ENCODE assay signal across 12 mouse cellular contexts in genomic region chr13:111309848-111310692, GRCm38 (mm10). TPM values are rescaled to one million over a fixed set of nuclear protein-coding genes. Genes with fewer than 3 reads are reported as not detected.
DNase-seq lines count a peak whose midpoint lies in the region; ATAC-seq and TF ChIP-seq lines count a peak whose summit lies in the region.
"Had no signal": no experiment of that assay in that cellular context is flagged by ENCODE, and none has a peak within 500 bp of the region (broad histone marks: within the 10 kb centered on the region; RNA-seq: fewer than 3 reads in every experiment).

No protein-coding gene starts in this region.

- TF ChIP-seq POLR2A in kidney, adult 2 months (IDR thresholded peaks at IDR 0.05; ENCODE audit: low read depth, low read length): no peak

- H3K4me1 ChIP-seq in midbrain, embryonic 15.5 days: 0 out of 2 replicates have a peak, but pooled peaks cover 10% of the 10 kb centered on the region
- no peaks in the 10 kb centered on the region for H3K4me1 ChIP-seq in kidney, adult 2 months (ENCODE audit: control insufficient read depth, insufficient read depth, low read length)
- H3K4me1 ChIP-seq in heart, embryonic 11.5 days (ENCODE audit: control insufficient read depth, insufficient read depth, low read length): no peaks in the 10 kb centered on the region

- no peak overlapping the region for H3K4me3 ChIP-seq in midbrain, embryonic 15.5 days
- no peak overlapping the region for H3K4me3 ChIP-seq in kidney, adult 2 months (ENCODE audit: insufficient read depth, low read depth, low read length)
- no peak overlapping the region for H3K4me3 ChIP-seq in heart, embryonic 11.5 days (ENCODE audit: low read depth, low read length)

- 0 out of 2 replicates have a peak, but pooled peaks cover 3% of the 10 kb centered on the region for H3K9me3 ChIP-seq in midbrain, embryonic 15.5 days
- peaks cover 3% of the 10 kb centered on the region; the same call in 1 of the 2 replicates for H3K9me3 ChIP-seq in heart, embryonic 11.5 days (replicated peaks; ENCODE audit: control insufficient read depth, low read length)

- peak overlapping the region; percentile 53 for H3K27ac ChIP-seq in midbrain, embryonic 15.5 days
- no peak overlapping the region for H3K27ac ChIP-seq in kidney, adult 2 months (ENCODE audit: insufficient read depth, low read depth, low read length)
- H3K27ac ChIP-seq in heart, embryonic 11.5 days (ENCODE audit: low read depth, low read length): no peak overlapping the region
- H3K27ac ChIP-seq: liver, embryonic 14.5 days had no signal

- no peak for TF ChIP-seq CTCF in kidney, adult 2 months (conservative IDR thresholded peaks at IDR 0.05; ENCODE audit: insufficient read depth, insufficient read length, low read depth, low read length)

- WGBS in midbrain, embryonic 15.5 days: 62% methylated on average over 14 of the region's 14 CpGs
- 78% methylated on average over 14 of the region's 14 CpGs for WGBS in kidney, adult 2 months
- WGBS in heart, embryonic 11.5 days (ENCODE audit: insufficient replicate concordance): 84% methylated on average over 14 of the region's 14 CpGs

- DNase-seq in cerebellum, adult 11 months: no peak
- peak; percentile 37 to 51 for DNase-seq in cerebellum, adult 18-20 months
- DNase-seq in layer of hippocampus, adult 11-12 months (ENCODE audit: low spot score): peak; percentile 53
- DNase-seq in ovary, postnatal 14 days (ENCODE audit: low spot score): no peak
- no peak for DNase-seq in kidney, adult 2 months
- DNase-seq: B cell, adult 2 months; gastrocnemius, postnatal 25 days had no signal

- no peaks in the 10 kb centered on the region for H3K36me3 ChIP-seq in midbrain, embryonic 15.5 days (replicated peaks)
- H3K36me3 ChIP-seq in kidney, adult 2 months (ENCODE audit: control insufficient read depth, insufficient read depth, low read length): no peaks in the 10 kb centered on the region
- H3K36me3 ChIP-seq in heart, embryonic 11.5 days (ENCODE audit: control insufficient read depth, insufficient read depth, low read length): no peaks in the 10 kb centered on the region

- peak; percentile 90 for ATAC-seq in cerebellum, adult (ENCODE audit: insufficient number of reproducible peaks, low FRiP score, low TSS enrichment)
- peak; percentile 71 for ATAC-seq in midbrain, embryonic 15.5 days (replicated peaks)
- no peak for ATAC-seq in heart, embryonic 11.5 days (replicated peaks; ENCODE audit: insufficient number of reproducible peaks, low FRiP score, low TSS enrichment)

- H3K4me2 ChIP-seq in midbrain, embryonic 15.5 days: no peak overlapping the region
- H3K4me2 ChIP-seq in heart, embryonic 11.5 days: no peak overlapping the region

- H3K27me3 ChIP-seq in midbrain, embryonic 15.5 days (replicated peaks): no peaks in the 10 kb centered on the region
- H3K27me3 ChIP-seq in kidney, adult 2 months (replicated peaks; ENCODE audit: control insufficient read depth, insufficient read depth, low read length): no peaks in the 10 kb centered on the region
- no peaks in the 10 kb centered on the region for H3K27me3 ChIP-seq in heart, embryonic 11.5 days (ENCODE audit: control insufficient read depth, insufficient read depth, low read length)

- no peak overlapping the region for H3K9ac ChIP-seq in midbrain, embryonic 15.5 days
- H3K9ac ChIP-seq in heart, embryonic 11.5 days (ENCODE audit: low read depth, low read length): no peak overlapping the region
- H3K9ac ChIP-seq: liver, embryonic 14.5 days had no signal

RNA-seq across cellular contexts. Expression of gene Actbl2, which starts 55.3 kb away (rescaled TPM):
- not detected in 2 replicates for polyA plus RNA-seq in midbrain, embryonic 15.5 days (2015; fragmentation: Nextera tagmentation; extraction: Ambion mirVana)
- not detected in 2 replicates for polyA plus RNA-seq in kidney, adult 2 months (2012; rRNA removed)
- polyA plus RNA-seq in heart, embryonic 11.5 days (2014; fragmentation: Nextera tagmentation; extraction: Ambion mirVana): not detected in 2 replicates
- polyA plus RNA-seq: liver, embryonic 14.5 days; stomach, embryonic 16.5 days had no signal

Comparison
In these comparisons a context has a peak if more than half of its experiments do, and no peak if none do; other contexts are left out.
1. DNase-seq: peak in cerebellum, adult 18-20 months (2 of 2) and layer of hippocampus, adult 11-12 months (single experiment); none in cerebellum, adult 11 months (single experiment), ovary, postnatal 14 days (single experiment) and kidney, adult 2 months (single experiment).